Mouse (Mus musculus) spleen, postnatal 14 days (tissue): Measurements from ENCODE around the gene P2rx7.
A peak's percentile ranks its signal among the peaks of the same experiment; 100 is the strongest.

ENCODE experiments used
- DNase-seq, 2 experiments: peaks; one replicate each; pipeline ENCODE4 v3.0.0; 2021 to 2022; ENCODE audit warnings: low spot score in 2 of 2

P2rx7 gene

GRCm38 (mm10) chr5:122693431-122694207, 49.9 kb downstream of the P2rx7 start:
- DNase-seq = no peak

GRCm38 (mm10) chr5:122695516-122695915, 51.8 kb downstream of the P2rx7 start:
- no peak for DNase-seq

GRCm38 (mm10) chr5:122698041-122698700, 54.5 kb downstream of the P2rx7 start:
- no peak for DNase-seq

- no peak for DNase-seq
Observed at GRCm38 (mm10) chr5:122698701-122699060, 55.0 kb downstream of the P2rx7 start.

GRCm38 (mm10) chr5:122700109-122700836, 56.6 kb downstream of the P2rx7 start:
- DNase-seq = no peak

GRCm38 (mm10) chr5:122700837-122701212, 57.1 kb downstream of the P2rx7 start:
- no peak for DNase-seq

GRCm38 (mm10) chr5:122702156-122702555, 58.4 kb downstream of the P2rx7 start:
- DNase-seq = no peak

GRCm38 (mm10) chr5:122703574-122703973, 59.9 kb downstream of the P2rx7 start:
- no peak for DNase-seq

GRCm38 (mm10) chr5:122704571-122704970, 60.9 kb downstream of the P2rx7 start:
- no peak for DNase-seq

GRCm38 (mm10) chr5:122705174-122705573, 61.5 kb downstream of the P2rx7 start:
- no peak for DNase-seq

GRCm38 (mm10) chr5:122706917-122707275, 63.2 kb downstream of the P2rx7 start:
- no peak for DNase-seq

- DNase-seq = peak; percentile 62 to 73
Observed at GRCm38 (mm10) chr5:122707276-122708181, 63.8 kb downstream of the P2rx7 start, which contains the start of gene P2rx4. TSS of gene P2rx4 (plus strand) at chr5:122707544.

- no peak for DNase-seq
Observed at GRCm38 (mm10) chr5:122708819-122709218, 65.1 kb downstream of the P2rx7 start.

- DNase-seq = no peak
Observed at GRCm38 (mm10) chr5:122715723-122716122, 72.0 kb downstream of the P2rx7 start.

GRCm38 (mm10) chr5:122716793-122717192, 73.1 kb downstream of the P2rx7 start:
- no peak for DNase-seq

- no peak for DNase-seq
Observed at GRCm38 (mm10) chr5:122718400-122718799, 74.7 kb downstream of the P2rx7 start.

GRCm38 (mm10) chr5:122719168-122719567, 75.5 kb downstream of the P2rx7 start:
- DNase-seq = no peak

GRCm38 (mm10) chr5:122725453-122725852, 81.7 kb downstream of the P2rx7 start:
- no peak for DNase-seq

GRCm38 (mm10) chr5:122726068-122726467, 82.4 kb downstream of the P2rx7 start:
- DNase-seq = peak in 1 of 2 experiments; percentile 62

GRCm38 (mm10) chr5:122726595-122726994, 82.9 kb downstream of the P2rx7 start:
- DNase-seq = no peak

GRCm38 (mm10) chr5:122727096-122727495, 83.4 kb downstream of the P2rx7 start:
- DNase-seq = no peak

- DNase-seq = no peak
Observed at GRCm38 (mm10) chr5:122730776-122731175, 87.1 kb downstream of the P2rx7 start.
